Mouse (Mus musculus) heart, postnatal 36 days (tissue): ENCODE data around the gene Sec14l1. TPM values are rescaled to one million over a fixed set of nuclear protein-coding genes. Genes with fewer than 3 reads are reported as not detected.

Experiments
- DNase-seq, 2 experiments: peaks; one replicate each; pipeline ENCODE4 v3.0.0; 2021 to 2022
- intact Hi-C: fragments of 180-260 bp; cut with DNase I; formaldehyde crosslinking; loops from one replicate; pipeline ENCODE4 v1.15.1; 2025
- total RNA-seq, 2 experiments: library from RNA; stranded (reverse); gene quantifications; 2 replicates each; pipeline ENCODE4 v1.2.3; 2021

Gene Sec14l1
- total RNA-seq, 2 experiments from 2014 or later = 67.9 to 75.2 TPM

DNA sequence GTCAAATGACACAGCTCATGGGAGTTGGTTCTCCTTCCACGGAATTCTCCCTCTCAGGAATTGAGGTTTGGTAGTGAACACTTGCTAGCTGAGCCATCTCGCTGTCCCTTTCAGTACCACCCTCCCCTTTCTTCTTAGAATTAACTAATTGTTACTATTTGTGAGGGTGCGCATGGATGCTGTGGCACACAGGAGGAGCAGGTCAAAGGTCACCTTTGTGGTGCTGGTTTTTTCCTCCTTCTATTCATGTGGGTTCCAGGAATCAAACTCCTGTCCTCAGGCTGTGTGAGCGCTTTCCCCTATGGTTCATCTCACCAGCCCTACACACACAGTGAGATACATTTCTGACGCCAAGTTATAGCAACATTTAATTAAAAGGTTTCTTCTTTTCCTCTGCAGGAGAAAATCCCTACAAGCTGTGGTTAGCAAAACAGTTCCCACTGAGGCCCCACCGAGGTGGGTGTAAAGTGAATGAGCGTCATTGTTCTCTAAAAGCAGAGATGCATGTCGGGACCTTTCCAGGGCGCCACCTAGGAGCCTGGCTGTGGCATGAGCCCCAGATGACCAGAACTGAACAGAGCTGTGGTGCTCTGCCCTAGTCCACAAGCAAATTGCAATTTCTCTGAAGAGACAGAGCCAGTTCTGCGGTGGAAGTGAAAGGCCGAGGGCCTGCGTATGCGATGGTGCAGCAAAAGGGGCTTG lies 8.2 kb upstream of the Sec14l1 start:
- intact Hi-C loops = no loop called here
- no peak for DNase-seq

DNA sequence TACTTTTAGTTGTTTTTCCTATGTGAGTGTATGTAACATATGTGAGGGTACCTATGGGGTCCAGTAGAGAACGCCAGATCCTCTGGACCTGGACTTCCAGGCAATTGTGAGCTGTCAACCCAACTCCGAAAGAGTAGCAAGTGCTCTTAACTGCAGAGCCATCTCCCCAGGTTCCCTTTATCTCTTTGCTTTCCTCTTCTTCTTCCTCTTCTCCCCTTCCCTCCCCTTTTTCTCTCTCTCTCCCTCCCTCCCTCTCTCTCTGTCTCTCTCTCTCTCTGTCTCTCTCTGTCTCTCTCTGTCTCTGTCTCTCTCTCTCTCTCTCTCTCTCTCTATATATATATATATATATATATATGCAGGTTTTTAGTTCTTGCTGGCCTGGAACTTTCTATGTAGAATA lies 7.1 kb upstream of the Sec14l1 start:
- intact Hi-C loops = no loop called here
- DNase-seq = no peak

DNA sequence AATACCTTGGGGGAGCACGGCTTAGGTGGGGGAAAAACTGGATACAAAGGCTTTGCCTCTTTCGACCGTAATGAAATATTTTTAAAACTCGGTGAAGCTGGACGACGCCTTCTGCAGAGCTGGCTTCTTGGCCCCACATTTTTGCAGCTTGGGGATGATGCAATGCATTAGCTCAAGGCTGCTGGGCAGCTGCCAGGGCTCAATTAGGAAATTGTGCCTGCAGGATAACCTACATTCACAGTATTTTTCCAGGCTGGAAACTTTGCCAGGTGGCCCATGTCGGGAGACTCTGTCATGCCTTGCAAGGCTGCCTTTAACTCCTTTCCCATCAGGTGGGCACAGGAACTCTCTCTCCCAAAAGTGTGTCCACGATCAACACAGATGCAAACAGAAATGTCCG lies 6.4 kb upstream of the Sec14l1 start:
- DNase-seq = peak; percentile 84 to 85
- intact Hi-C loops = no loop called here

DNA sequence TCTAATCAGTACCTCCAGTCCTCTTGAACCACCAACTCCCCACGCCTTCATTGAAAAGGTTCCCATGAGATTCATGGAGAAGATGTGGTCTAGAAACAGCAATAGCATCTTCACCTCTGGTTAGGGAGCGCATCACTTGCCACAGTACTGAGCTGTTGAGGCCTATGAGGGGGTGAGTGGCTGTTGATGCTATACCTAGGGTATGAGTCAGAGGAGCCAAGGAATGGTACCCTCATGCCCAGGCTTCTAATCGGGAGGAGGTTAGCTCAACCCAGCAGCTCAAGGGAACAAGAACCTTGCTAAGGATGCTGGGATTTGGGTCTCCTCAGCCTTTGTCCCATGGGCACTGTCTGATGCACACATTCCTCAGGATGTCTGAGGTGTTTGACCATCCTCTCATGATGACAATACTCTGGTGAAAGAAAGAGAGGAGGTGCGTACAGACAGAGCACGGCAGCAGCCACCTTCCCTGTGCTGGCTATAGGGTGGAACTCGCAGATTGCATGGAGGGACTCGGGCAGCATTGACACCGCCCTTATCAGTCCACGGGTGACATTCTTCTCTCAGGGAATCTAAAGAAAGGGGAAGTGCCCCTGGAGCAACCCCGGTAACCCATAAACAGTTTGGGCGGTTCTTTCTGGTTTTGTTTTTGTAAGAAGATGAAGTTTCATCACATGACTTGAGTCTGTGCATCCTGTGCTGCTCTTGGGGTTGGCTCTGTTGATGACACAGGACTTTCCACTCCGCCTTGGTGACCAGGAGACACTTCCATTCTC lies 5.6 kb upstream of the Sec14l1 start:
- intact Hi-C loops = no loop called here
- no peak for DNase-seq

DNA sequence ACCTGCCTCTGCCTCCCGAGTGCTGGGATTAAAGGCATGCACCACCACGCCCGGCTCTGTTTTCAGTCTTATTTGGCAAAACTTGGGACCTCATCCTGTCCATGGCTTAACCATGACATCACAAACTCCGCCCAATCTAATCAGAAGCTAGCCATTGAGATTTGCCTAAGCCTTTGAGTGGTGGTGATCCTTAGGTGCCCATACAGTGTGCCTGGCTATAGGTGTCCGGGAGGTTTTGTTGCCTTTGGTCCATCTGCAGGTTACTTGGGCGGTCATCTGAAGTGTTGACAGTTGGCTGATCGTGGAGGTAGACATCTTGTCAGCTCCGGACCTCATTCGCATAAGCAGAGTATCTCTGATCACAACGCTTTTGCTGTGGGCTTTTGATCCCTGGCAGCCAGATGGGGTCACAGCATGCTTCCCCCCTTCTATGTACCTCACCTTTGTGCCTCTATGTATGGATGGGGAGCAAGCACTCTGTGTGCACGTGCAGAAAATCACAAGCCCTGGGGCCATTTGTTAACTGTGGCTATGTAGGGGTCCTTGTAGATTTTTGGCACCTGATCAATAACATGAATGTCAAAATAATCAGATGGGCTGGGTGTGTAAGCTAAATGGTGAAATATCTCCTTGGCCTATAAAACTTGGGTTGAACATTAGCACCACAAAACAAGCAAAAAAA lies 2.9 kb upstream of the Sec14l1 start:
- no peak for DNase-seq
- intact Hi-C loops = no loop called here

DNA sequence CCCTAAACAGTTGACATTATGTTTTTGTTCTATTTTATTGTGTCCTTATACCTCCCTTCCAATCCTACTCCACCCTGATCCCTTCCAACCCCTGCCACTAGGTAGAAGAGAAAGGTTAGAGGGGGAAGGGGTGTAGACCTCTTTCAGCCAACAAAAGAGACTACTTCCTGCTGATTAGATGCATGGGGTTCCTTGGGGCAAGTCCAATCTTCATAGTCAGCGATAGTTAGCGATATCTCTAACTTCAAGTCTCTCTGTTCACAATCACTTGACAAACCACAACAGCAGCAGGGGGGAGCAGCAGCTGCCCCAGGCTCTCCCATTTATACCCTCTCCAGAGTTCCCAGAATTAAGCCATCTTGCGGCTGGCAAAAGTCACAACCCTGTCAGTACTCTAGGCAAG lies 2.3 kb upstream of the Sec14l1 start:
- intact Hi-C loops = no loop called here
- DNase-seq = no peak

DNA sequence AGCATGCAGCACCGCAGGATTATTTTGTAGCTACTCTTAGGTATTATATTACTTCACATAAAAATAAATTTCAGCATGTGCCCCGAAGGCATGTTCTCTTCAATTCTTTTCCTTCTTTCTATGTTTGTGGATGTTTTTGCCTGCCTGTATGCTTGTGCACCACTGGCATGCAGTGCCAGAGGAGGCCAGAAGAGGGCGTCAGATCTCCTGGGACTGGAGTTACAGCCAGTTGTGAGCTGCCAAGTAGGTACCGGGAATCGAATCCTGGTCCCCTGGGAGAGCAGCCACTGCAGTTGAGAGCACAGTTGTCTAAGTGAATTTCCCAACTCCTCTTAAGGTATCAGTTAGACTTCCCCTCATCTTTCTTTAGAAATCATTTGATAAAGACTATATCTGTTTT lies 1.6 kb upstream of the Sec14l1 start:
- intact Hi-C loops = no loop called here
- DNase-seq = no peak

DNA sequence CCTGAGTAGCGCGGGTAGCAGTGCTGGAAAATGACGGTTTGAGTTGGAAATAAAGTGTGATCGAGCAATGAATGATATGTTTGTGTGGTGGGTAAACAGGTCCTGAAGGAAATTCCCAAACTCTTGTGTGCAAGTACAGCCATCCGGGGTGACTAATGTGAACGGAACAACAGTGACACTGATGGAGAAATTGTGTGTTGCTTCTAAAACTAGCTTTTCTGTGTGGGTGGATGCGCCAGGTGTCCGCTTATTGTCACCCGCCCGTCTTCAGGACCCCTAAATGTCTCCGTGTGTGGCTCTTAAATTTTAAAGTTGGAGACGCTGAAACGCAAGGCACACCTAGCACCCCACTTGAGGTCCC lies 757 bp upstream of the Sec14l1 start:
- intact Hi-C loops = loop anchor here (1.0 to 2.0 kb wide), 2 partner anchors 21 to 33 kb away; no protein-coding TSS in a partner anchor
- no peak for DNase-seq

DNA sequence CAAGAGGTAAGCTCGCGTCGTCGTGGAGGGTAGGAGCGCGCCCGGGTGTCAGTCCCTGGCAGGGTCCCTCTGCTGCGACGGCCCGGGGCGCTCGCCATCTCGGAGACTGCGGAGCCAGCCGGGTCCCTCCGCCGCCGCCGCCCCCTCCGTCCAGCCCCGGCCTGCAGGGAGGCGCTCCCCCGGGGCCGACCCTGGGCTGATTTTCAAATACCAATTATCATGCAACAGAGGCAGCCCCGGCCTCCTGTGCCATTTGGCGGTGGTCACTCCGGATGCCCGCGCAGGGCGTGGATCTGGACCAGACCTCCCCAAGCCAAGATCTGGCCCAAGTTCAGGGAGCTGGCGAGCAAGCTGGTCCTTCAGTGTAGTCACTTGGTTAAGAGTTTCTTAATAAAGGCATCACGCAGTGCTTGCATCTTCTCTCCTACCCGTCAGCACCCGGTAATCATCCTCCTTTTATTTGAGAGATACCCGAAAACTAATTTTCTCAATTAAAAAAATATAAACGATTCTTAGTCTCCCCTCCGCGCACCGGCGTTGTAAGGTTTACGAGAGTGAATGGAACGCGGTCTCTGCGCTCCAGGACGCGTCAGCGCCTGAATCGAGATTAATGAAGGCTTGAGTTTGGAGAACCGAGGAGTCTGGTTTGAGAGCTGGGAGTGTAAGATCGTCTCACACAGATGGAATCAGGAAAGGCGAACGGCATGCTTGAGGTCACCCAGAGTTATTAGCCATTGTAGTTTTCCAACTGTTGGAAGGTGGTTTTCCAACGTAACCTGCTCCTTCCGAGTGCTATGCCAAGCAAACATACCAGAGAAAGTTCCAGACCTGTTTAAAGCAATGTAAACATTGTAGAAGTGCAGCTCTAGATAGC lies 615 bp downstream of the Sec14l1 start:
- DNase-seq = peak in 1 of 2 experiments; percentile 70
- intact Hi-C loops = loop anchor here (2.0 kb wide), 1 partner anchor 23 kb away; no protein-coding TSS in a partner anchor

DNA sequence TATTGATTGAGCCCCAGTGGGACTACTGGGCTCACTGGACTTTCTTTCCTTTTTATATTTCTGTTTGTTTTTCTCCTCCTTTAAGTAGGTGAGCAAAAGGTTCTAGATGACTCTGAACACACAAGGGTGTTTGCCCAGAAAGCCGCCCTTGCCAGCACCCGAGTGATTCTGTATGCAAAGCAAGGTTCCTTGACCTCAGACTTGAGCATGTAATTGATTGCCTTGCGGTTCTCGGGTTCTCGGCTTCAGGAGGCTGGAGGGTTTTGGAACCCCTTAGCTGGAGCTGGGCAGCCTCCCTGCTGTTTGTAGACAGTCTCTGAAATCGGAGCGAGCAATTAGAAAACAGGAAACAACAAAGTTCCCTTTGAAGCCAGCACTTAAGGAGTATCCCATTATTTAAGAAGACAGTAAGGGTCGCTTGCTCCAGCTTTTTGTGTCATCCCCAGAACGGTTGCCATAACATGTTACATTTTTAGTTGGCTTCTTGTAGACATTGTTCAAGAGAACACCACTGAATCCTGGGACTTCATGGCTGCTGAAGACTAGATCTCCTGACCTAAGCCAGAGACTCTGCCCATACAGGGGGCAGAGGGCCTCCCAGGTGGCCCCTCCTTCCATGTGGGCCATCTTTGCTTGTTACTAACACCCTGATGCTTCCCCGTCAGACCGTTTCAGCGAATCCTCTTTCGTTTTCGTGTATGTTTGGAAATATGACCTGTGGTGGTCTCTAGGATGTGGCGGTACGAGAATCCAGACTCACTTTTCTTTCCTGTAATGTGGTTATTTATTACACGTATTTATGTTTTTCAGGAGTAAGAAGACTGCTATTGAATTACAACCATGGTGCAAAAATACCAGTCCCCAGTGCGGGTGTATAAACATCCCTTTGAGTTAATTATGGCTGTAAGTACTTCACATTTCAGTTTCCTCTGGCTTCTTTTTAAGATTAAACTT lies 1.7 kb downstream of the Sec14l1 start:
- intact Hi-C loops = no loop called here

DNA sequence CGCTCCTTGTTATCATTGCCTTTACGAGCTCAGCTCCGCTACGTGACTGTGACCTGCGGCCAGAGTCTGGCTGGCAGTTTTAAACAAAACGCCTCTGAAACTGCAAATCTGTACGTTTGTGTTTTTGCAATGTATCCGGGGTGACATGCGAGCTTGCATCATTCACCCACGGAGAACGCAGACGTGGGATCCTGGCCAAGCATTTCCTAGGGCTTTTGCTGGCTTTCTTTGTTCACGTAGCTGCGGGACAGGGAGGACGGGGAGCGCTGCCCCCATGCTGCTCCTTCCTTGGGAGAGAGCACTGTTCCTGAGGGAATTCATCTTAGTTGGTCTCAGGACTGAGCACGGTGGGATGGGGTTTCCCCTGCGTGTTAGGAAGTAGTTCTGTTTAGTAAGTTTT lies 2.4 kb downstream of the Sec14l1 start:
- no peak for DNase-seq
- intact Hi-C loops = no loop called here

More for the DNA sequence above, 1.7 kb downstream of the Sec14l1 start:
- DNase-seq = no peak

DNA sequence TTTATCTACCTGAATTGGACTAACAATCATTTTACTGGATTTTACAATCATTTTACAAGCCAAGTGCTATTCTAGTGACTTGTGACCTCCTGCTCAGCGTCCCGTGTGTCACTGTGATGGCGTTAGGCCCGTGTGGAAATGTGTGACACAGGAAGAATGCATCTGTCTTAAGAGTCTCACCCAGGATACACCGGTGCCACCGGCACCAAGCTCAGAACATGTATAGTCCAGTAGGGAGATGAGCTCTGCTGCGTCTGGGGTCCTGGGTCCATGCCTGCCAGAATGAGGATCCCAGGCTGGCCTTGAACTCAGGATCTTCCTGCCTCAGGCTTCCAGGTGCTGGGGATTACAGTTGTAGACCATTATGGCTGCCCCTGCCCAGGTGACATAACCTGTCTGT lies 2.8 kb downstream of the Sec14l1 start:
- intact Hi-C loops = no loop called here
- no peak for DNase-seq

DNA sequence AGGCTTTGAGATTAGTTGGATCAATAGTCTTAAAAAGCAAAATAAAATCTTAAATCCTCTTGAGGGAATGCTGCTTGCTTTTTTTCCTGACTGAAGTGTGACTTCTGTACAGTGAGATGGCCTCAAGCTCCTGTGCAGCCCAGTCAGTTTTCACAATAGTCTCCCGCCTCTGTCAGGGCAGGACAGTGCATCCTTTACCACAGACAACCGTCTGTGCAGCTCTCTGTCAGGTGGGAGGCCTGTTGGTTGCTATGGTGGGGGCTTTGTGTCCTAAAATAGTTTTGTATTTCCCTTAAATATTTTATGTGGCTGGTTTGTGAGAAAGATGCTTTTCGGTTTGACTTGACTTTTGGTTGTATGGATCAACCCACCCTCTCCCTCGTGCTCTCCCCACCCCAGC lies 3.3 kb downstream of the Sec14l1 start:
- DNase-seq = no peak

DNA sequence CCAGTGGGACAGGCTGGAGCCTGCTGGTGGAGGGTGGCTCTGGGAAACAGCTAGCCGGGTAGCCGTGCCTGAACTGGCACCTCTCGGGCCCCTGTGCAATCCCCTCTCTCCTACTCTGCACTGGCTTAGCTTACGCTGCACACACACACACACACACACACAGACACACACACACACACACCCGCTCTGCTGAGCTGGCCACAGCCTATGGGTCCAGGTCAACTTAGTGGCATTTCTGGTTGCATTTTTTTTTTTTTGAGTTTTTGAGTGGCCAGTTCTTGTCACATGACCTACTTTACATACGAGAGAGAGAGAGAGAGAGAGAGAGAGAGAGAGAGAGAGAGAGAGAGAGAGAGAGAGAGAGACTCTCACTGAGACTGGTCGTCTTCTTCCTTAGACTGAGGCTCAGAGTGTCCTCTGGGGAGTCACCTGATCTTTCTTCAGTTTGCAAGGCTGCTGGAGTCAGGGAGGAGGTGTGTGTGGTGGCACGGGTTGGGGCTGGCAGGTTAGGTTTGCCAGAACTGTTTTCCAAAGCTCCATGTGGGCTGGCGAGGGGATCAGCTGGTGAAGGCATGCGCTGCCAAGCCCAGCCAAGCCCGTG lies 3.9 kb downstream of the Sec14l1 start:
- DNase-seq = no peak
- intact Hi-C loops = no loop called here

More for the DNA sequence above, 3.3 kb downstream of the Sec14l1 start:
- intact Hi-C loops = no loop called here

DNA sequence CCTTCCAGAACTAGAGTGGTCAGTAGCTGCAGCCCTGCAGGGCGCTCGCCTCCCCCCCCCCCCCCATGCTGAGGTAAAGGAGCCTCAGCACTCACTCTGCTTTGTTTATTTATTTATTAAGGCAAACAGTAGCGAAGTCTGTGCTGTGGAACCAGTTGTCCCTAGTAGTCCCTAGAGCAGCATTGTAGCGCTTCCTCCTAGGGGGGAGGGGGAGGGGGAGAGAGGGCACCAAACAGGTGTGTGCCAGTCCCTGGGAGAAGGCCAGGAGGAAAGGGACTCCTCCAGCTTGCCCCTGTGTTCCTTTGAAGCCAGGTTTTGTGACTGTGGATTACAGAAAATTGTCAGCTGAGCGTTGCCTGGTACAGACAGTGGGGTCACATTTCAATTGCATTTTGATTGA lies 4.8 kb downstream of the Sec14l1 start:
- intact Hi-C loops = loop anchor here (2.0 kb wide), 1 partner anchor 15 kb away; no protein-coding TSS in a partner anchor
- DNase-seq = no peak

DNA sequence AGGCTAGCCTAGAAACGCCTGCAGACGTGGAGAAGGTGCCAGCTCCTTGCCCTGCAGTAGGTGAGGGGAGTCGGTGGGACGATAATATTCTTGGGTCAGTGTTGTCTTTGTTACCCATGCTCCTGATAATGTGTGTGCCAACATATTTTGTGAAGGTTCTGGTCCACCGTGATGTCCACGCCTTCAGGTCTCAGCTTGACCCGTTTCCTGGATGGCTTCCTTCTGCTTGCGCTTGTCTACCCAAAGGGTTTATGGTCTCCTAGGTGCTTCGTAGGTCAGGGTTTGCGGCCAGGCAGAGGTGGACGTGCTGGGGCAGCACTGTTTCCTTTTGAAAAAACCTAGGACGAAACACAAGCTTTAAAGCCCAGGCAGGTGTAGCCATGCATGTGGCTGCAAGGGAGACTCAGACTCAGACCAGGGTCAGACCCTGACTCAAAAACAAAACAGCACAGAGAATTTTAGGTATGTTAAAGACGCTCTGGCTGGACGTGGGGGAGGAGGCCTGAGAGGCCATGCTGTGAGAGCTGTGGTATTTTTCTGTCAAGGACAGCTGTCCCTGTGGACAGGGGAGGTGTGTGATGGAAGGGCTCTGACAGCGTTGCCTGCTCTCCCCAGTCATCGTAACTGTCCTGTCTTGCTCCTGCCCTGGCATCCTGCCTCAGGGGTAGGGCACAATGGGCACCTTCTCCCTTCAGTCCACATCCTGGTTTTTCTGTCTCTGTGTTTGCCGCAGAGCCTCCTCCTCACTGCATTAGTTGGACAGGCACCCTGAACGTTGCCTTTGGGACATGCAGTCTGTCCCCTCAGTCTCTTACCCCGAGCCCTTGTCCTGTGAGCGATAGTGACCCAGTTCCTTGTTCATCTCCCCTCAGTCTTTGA lies 5.6 kb downstream of the Sec14l1 start:
- intact Hi-C loops = loop anchor here (2.0 kb wide), 1 partner anchor 14 kb away; no protein-coding TSS in a partner anchor

DNA sequence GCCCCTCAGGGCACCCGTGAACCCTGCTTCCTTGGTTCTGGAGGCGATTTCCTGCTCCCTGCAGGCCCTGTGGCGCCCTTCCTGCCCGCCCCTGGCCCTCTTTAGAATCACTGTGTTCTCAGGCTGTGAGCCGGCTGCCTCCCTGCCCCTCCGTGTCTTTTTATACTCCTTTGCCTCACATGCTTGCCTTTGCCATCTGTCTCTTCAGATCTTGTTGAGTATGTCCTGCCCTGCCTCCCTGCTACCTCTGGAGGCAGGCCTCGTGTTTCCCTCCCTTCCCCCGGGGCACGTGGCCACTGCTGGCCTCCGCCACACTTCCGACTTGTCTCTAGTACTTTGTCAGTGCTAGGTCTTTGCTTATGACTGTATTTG lies 6.2 kb downstream of the Sec14l1 start:
- intact Hi-C loops = loop anchor here (2.0 kb wide), 1 partner anchor 14 kb away; no protein-coding TSS in a partner anchor

More for the DNA sequence above, 5.6 kb downstream of the Sec14l1 start:
- DNase-seq = no peak

DNA sequence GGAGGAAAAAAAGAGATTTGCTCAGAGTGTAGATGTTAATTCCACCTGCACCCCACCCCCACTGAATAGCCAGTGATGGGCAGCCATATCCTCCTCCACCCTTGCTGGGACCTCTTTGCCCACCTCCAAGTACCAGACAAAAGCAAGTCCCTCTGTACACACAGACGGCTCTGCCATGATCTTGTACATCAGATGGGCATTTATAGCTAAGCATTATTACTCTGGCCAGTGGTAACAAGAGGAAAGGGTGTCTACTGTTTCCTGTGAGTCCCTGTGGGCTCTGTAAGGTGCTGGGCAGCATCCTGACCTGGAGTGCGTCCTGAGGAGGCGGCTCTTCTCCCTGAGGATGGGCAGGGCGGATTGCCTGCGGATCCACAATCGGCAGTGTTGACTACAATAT lies 7.0 kb downstream of the Sec14l1 start:
- intact Hi-C loops = loop anchor here (2.0 kb wide), 1 partner anchor 13 kb away; no protein-coding TSS in a partner anchor
- DNase-seq = no peak

More for the DNA sequence above, 6.2 kb downstream of the Sec14l1 start:
- no peak for DNase-seq
